Mouse (Mus musculus) liver, adult 2 months (tissue): Measurements from ENCODE around the gene Gm4491. TPM values are rescaled to one million over a fixed set of nuclear protein-coding genes. Genes with fewer than 3 reads are reported as not detected.
A peak's percentile ranks its signal among the peaks of the same experiment; 100 is the strongest.

Experiments
- DNase-seq: peaks from one replicate; pipeline ENCODE4 v3.0.0-alpha.2; 2011; ENCODE audit warnings: low read depth, low spot score; ENCODE audit errors: extremely low read depth
- H3K27ac ChIP-seq: fragments of 200-500 bp; replicated peaks from 2 replicates; pipeline ENCODE4 v1.5.1; 2012; ENCODE audit warnings: low read depth, mild to moderate bottlenecking, control low read depth, inconsistent platforms, low read length; ENCODE audit not compliant: insufficient read depth
- H3K27me3 ChIP-seq: fragments of 200-500 bp; 2 replicates; pipeline ENCODE4 v1.6.1; 2012; ENCODE audit warnings: mild to moderate bottlenecking, moderate library complexity, low read length, inconsistent platforms; ENCODE audit not compliant: control insufficient read depth, insufficient read depth
- H3K36me3 ChIP-seq: fragments of 200-500 bp; 2 replicates; pipeline ENCODE4 v1.6.1; 2012; ENCODE audit warnings: low read length, inconsistent platforms; ENCODE audit not compliant: control insufficient read depth, insufficient read depth
- H3K4me1 ChIP-seq: fragments of 200-500 bp; 2 replicates; pipeline ENCODE4 v1.6.1; 2011; ENCODE audit warnings: low read length; ENCODE audit not compliant: control insufficient read depth, insufficient read depth
- H3K4me3 ChIP-seq: fragments of 200-500 bp; 2 replicates; pipeline ENCODE4 v1.5.1; 2011; ENCODE audit warnings: low read depth, mild to moderate bottlenecking, control low read depth, low read length, moderate library complexity; ENCODE audit not compliant: insufficient read depth
- H3K79me2 ChIP-seq: fragments of 200-500 bp; 2 replicates; pipeline ENCODE4 v1.6.1; 2012; ENCODE audit warnings: inconsistent platforms, mild to moderate bottlenecking, low read length, moderate library complexity; ENCODE audit not compliant: control insufficient read depth, insufficient read depth
- H3K9ac ChIP-seq: fragments of 200-500 bp; 2 replicates; pipeline ENCODE4 v1.6.1; 2012; ENCODE audit warnings: low read depth, mild to moderate bottlenecking, control low read depth, inconsistent platforms, low read length
- CTCF ChIP-seq: fragments of 200-500 bp; IDR thresholded peaks from 2 replicates; pipeline ENCODE4 v1.5.1; 2011; ENCODE audit warnings: low read depth, low read length, control low read depth
- POLR2A ChIP-seq: fragments of 200-500 bp; IDR thresholded peaks from 2 replicates; pipeline ENCODE4 v1.6.1; 2011; ENCODE audit warnings: low read length, control low read depth; ENCODE audit not compliant: insufficient read depth; ENCODE audit errors: extremely low read depth
- WGBS: fragments of 180-500 bp; shearing (Covaris S2); methylation state at CpG from one replicate; pipeline ENCODE4 v1.1.7; 2018; 5-methylcytosine and 5-hydroxymethylcytosine counted together
- polyA plus RNA-seq: library from polyadenylated mRNA; depleted of rRNA; stranded (reverse); fragments of >200 nt; gene quantifications from 2 replicates; pipeline ENCODE4 v1.2.3, GENCODE M21; 2012
- total RNA-seq: library from RNA; depleted of rRNA; stranded (reverse); fragments of >200 nt; gene quantifications from 2 replicates; pipeline ENCODE4 v1.2.3, GENCODE M21; 2014

Gene Gm4491
- total and polyA plus RNA-seq, 2 experiments, result not detected

DNA sequence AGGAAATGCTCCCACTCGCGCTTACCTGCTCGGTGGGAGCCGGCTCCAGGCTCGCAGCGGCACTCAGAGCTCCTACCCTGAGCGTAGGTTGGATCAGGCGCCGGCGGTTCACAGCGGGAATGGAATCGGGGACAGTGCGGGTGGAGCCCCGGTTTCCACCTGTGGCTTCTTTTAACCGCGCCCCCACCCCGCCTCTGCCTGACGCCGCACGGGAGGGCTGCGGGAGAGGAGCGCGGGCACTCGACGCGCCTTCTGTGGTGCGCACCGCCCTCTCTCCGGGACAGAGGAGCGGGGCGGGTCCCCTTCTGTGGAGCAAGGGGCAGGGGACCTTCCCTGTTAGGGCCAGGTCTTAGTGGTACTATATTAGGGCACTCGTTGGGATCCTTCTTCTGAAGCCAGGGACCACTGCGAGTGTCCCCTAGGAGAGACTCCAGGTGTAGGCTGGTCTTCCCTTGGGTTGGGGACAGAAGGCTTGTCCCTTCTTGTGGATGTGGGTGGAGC lies 17.5 kb upstream of the Gm4491 start, which contains the start of gene Gjb6:
Gene Gjb6 (minus strand): TSS at position 451 of the 501 bp plus-strand sequence.
- DNase-seq, result no peak
- Histone ChIP-seq H3K27ac (no peak within 1 kb of the TSS), H3K79me2 (no peaks in the 10 kb centered on the region), H3K4me1 (no peaks in the 10 kb centered on the region), H3K27me3 (peaks cover 15% of the 10 kb centered on the region), H3K9ac (no peak within 1 kb of the TSS), H3K36me3 (no peaks in the 10 kb centered on the region), H3K4me3 (no peak within 1 kb of the TSS)
- TF ChIP-seq POLR2A (no peak), CTCF (no peak)
- WGBS, result 2% methylated on average over 33 of the region's 33 CpGs

DNA sequence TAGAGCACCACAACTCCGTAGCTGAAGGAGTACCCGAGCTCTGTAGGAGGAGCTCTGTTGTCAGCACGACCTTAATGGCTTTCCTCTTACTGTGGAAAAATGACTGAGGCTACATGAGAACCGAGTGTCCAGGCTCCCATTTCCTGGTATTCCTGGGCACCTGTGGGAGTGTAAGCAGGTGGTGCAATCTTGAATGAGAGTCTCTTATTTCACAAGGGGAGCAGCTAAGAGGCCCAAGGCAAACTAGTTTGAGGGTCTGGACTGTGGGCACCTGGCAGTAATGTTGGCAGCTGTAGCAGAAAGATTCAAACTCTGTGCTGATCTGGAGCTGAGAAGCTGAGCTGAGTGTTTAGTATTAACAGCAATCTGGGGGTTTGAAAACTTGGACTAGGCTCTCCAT lies 11.7 kb upstream of the Gm4491 start:
- 75% methylated on average over 4 of the region's 4 CpGs for WGBS

DNA sequence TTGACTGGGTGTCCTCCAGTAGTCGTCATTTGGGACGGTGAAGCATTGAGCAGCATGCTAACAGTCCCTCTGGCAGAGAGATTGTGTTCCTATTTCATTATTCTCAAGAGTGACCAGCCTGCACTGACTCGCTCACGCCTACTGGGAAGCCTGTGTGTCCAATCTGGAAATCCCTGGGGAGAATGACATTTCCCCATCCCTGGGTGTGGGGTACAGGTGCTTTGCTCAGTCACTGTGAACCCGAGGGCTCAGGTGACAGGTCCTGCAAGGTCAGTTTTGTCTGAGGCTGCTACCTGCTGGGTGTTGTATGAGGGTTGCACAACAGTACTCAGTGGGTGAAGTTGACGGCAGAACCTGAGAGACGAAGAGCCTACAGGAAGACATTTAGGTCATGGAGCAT lies 6.6 kb upstream of the Gm4491 start:
- H3K4me3 ChIP-seq, result no peak overlapping the region
- no peaks in the 10 kb centered on the region for H3K79me2 ChIP-seq
- TF ChIP-seq CTCF (no peak), POLR2A (no peak)
- no peaks in the 10 kb centered on the region for H3K4me1 ChIP-seq
- no peak for DNase-seq
- no peak overlapping the region for H3K9ac ChIP-seq
- H3K27me3 ChIP-seq, result no peaks in the 10 kb centered on the region
- 80% methylated on average over 7 of the region's 7 CpGs for WGBS
- no peak overlapping the region for H3K27ac ChIP-seq
- no peaks in the 10 kb centered on the region for H3K36me3 ChIP-seq

More for the DNA sequence above, 11.7 kb upstream of the Gm4491 start:
- no peak for DNase-seq
- TF ChIP-seq POLR2A, result no peak
- TF ChIP-seq CTCF, result no peak
- H3K9ac ChIP-seq, result no peak overlapping the region
- H3K27me3 ChIP-seq, result no peaks in the 10 kb centered on the region
- no peaks in the 10 kb centered on the region for H3K4me1 ChIP-seq
- no peak overlapping the region for H3K27ac ChIP-seq
- no peaks in the 10 kb centered on the region for H3K36me3 ChIP-seq
- H3K4me3 ChIP-seq, result no peak overlapping the region
- H3K79me2 ChIP-seq, result no peaks in the 10 kb centered on the region

DNA sequence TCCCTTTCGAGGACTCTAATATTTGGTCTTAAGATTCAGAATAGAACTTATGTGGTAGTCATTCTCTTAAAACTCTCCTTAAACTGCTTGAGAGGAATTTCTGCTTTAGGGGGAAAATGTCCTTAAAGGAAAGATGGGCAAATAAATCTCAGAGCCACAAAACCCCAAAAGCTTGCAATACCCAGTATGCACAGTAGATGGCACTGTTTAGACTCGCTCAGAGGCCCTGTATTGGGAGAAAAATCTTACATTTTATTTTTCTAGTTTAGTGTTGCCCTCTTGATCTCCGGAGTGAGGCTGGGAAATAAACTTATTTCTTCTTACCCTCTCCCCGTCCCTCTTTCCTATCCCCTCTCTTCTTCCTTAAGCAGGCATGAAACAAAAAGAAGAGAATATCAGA lies 6.5 kb downstream of the Gm4491 start:
- no peaks in the 10 kb centered on the region for H3K36me3 ChIP-seq
- peaks cover 13% of the 10 kb centered on the region for H3K4me1 ChIP-seq
- TF ChIP-seq CTCF (peak; percentile 51), POLR2A (no peak)
- H3K27me3 ChIP-seq, result no peaks in the 10 kb centered on the region
- 22% methylated on average over 4 of the region's 4 CpGs for WGBS
- no peak overlapping the region for H3K4me3 ChIP-seq
- H3K27ac ChIP-seq, result no peak overlapping the region
- H3K9ac ChIP-seq, result no peak overlapping the region
- DNase-seq, result peak; percentile 46
- H3K79me2 ChIP-seq, result peaks cover 2% of the 10 kb centered on the region

DNA sequence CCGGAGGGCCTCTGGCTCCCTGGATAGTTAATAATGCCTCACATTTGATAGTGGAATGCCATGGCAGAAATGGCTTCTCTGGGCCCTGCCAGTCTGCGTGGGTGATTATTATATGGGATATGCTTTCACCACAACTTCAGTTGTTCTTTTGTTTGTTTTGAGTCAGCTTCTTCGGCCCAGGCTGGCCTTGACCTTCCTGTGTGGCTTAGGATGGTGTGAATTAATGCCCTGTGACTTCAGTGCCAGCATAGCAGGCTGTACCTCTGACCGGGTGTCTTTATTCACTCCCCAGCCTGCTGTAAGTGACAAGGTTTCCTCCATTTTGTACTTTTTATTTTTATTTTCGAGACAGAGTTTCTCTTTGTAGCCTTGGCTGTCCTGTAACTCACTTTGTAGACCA lies 7.8 kb downstream of the Gm4491 start:
- Histone ChIP-seq H3K4me3 (no peak overlapping the region), H3K27me3 (no peaks in the 10 kb centered on the region), H3K36me3 (no peaks in the 10 kb centered on the region), H3K79me2 (peaks cover 8% of the 10 kb centered on the region), H3K4me1 (peaks cover 13% of the 10 kb centered on the region), H3K9ac (no peak overlapping the region), H3K27ac (no peak overlapping the region)
- WGBS, result 43% methylated on average over 5 of the region's 5 CpGs
- DNase-seq, result peak; percentile 69
- TF ChIP-seq POLR2A (no peak), CTCF (no peak)

DNA sequence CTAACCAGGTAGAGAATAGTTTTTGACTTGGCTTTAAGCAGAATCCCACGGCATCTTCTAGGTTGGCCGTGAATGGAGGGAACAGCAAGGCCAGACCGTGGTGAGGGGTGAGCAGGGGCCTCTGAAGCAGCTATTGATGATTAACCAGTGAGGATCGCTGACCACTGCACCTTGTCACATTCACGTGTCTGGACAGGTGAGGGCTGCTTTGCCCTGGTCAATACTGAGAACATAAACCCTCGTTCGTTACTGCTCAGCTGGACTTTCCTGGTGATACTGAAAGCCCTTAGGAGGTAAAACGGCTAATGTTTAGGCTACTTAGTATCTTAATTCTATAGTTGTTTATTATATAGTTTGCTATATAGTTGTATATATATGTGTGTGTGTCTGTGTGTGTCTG lies 8.6 kb downstream of the Gm4491 start:
- Histone ChIP-seq H3K4me1 (peaks cover 13% of the 10 kb centered on the region), H3K27me3 (no peaks in the 10 kb centered on the region), H3K79me2 (peaks cover 8% of the 10 kb centered on the region), H3K27ac (no peak overlapping the region), H3K4me3 (no peak overlapping the region), H3K36me3 (no peaks in the 10 kb centered on the region), H3K9ac (no peak overlapping the region)
- TF ChIP-seq CTCF, result no peak
- no peak for TF ChIP-seq POLR2A
- DNase-seq, result peak; percentile 85
- 29% methylated on average over 8 of the region's 8 CpGs for WGBS
